8 mouse cellular contexts compared by ENCODE assay signal in genomic region chr1:164184142-164184870, GRCm38 (mm10). TPM values are rescaled to one million over a fixed set of nuclear protein-coding genes. Genes with fewer than 3 reads are reported as not detected.
DNase-seq lines count a peak whose midpoint lies in the region; ATAC-seq and TF ChIP-seq lines count a peak whose summit lies in the region.

No protein-coding gene starts in this region.

- no peak overlapping the region for H3K27ac ChIP-seq in cortical plate, adult 2 months (ENCODE audit: insufficient read depth, low read length)
- no peak overlapping the region for H3K27ac ChIP-seq in intestine, postnatal 0 days (ENCODE audit: low read depth, low read length)
- no peak overlapping the region for H3K27ac ChIP-seq in limb, embryonic 12.5 days
- no peak overlapping the region for H3K27ac ChIP-seq in midbrain, embryonic 16.5 days (ENCODE audit: low read length)
- H3K27ac ChIP-seq in stomach, embryonic 15.5 days: no peak overlapping the region

- no peak overlapping the region for H3K9ac ChIP-seq in intestine, postnatal 0 days (ENCODE audit: low read depth, low read length)
- H3K9ac ChIP-seq in limb, embryonic 12.5 days (replicated peaks): no peak overlapping the region
- no peak overlapping the region for H3K9ac ChIP-seq in midbrain, embryonic 16.5 days (ENCODE audit: low read depth, low read length)
- H3K9ac ChIP-seq in stomach, embryonic 15.5 days: no peak overlapping the region

- 0 out of 2 replicates have a peak, but pooled peaks have one; percentile 46 for ATAC-seq in intestine, postnatal 0 days
- ATAC-seq in limb, embryonic 12.5 days (ENCODE audit: insufficient number of reproducible peaks, insufficient read depth, low FRiP score, low TSS enrichment, low read depth): no peak
- peak; percentile 91 for ATAC-seq in midbrain, embryonic 16.5 days
- 0 out of 2 replicates have a peak, but pooled peaks have one; percentile 22 for ATAC-seq in stomach, embryonic 15.5 days (ENCODE audit: insufficient read depth, low FRiP score, low read depth)

- peak overlapping the region; percentile 34 for H3K4me3 ChIP-seq in cortical plate, adult 2 months (ENCODE audit: insufficient read depth, low read length)
- no peak overlapping the region for H3K4me3 ChIP-seq in intestine, postnatal 0 days (ENCODE audit: low read depth, low read length)
- peak overlapping the region; percentile 16; the same call in 1 of the 2 replicates for H3K4me3 ChIP-seq in limb, embryonic 12.5 days (replicated peaks)
- peak overlapping the region; percentile 25 for H3K4me3 ChIP-seq in midbrain, embryonic 16.5 days (ENCODE audit: low read depth, low read length)
- peak overlapping the region; percentile 19; the same call in 1 of the 2 replicates for H3K4me3 ChIP-seq in stomach, embryonic 15.5 days (replicated peaks)

- H3K27me3 ChIP-seq in intestine, postnatal 0 days (replicated peaks; ENCODE audit: control insufficient read depth, insufficient read depth, low read length): no peaks in the 10 kb centered on the region
- H3K27me3 ChIP-seq in limb, embryonic 12.5 days: no peaks in the 10 kb centered on the region
- H3K27me3 ChIP-seq in midbrain, embryonic 16.5 days (ENCODE audit: control insufficient read depth, insufficient read depth, low read depth, low read length): no peaks in the 10 kb centered on the region
- no peaks in the 10 kb centered on the region for H3K27me3 ChIP-seq in stomach, embryonic 15.5 days (replicated peaks)

- 51% methylated on average over 16 of the region's 16 CpGs for WGBS in intestine, postnatal 0 days
- WGBS in limb, embryonic 12.5 days: 45% methylated on average over 16 of the region's 16 CpGs
- WGBS in midbrain, embryonic 16.5 days: 44% methylated on average over 16 of the region's 16 CpGs
- 37% methylated on average over 16 of the region's 16 CpGs for WGBS in stomach, embryonic 15.5 days

- no peaks in the 10 kb centered on the region; the same call in 1 of the 2 replicates for H3K4me1 ChIP-seq in cortical plate, adult 2 months (ENCODE audit: control insufficient read depth, insufficient read depth, low read length)
- no peaks in the 10 kb centered on the region for H3K4me1 ChIP-seq in intestine, postnatal 0 days (replicated peaks; ENCODE audit: control insufficient read depth, insufficient read depth, low read length)
- H3K4me1 ChIP-seq in limb, embryonic 12.5 days (replicated peaks): 0 out of 2 replicates have a peak, but pooled peaks cover 4% of the 10 kb centered on the region
- peaks cover 4% of the 10 kb centered on the region; the same call in 1 of the 2 replicates for H3K4me1 ChIP-seq in midbrain, embryonic 16.5 days (ENCODE audit: control insufficient read depth, insufficient read depth, low read length)
- H3K4me1 ChIP-seq in stomach, embryonic 15.5 days: no peaks in the 10 kb centered on the region

- H3K36me3 ChIP-seq in intestine, postnatal 0 days (ENCODE audit: control insufficient read depth, insufficient read depth): no peaks in the 10 kb centered on the region
- H3K36me3 ChIP-seq in limb, embryonic 12.5 days: no peaks in the 10 kb centered on the region
- H3K36me3 ChIP-seq in midbrain, embryonic 16.5 days (ENCODE audit: control insufficient read depth, insufficient read depth, low read length): no peaks in the 10 kb centered on the region
- no peaks in the 10 kb centered on the region for H3K36me3 ChIP-seq in stomach, embryonic 15.5 days

- no peaks in the 10 kb centered on the region for H3K9me3 ChIP-seq in intestine, postnatal 0 days (ENCODE audit: control insufficient read depth)
- no peaks in the 10 kb centered on the region for H3K9me3 ChIP-seq in limb, embryonic 12.5 days
- H3K9me3 ChIP-seq in midbrain, embryonic 16.5 days (replicated peaks; ENCODE audit: control insufficient read depth, low read length, poor library complexity, severe bottlenecking): no peaks in the 10 kb centered on the region
- no peaks in the 10 kb centered on the region for H3K9me3 ChIP-seq in stomach, embryonic 15.5 days

- TF ChIP-seq POLR2A in cortical plate, adult 2 months (IDR thresholded peaks at IDR 0.05; ENCODE audit: extremely low read depth, insufficient read depth, low read length): no peak

- peak; percentile 35; the same call in 1 of the 2 replicates for TF ChIP-seq CTCF in cortical plate, adult 2 months (IDR thresholded peaks at IDR 0.05; ENCODE audit: extremely low read depth, insufficient read depth, low read length)
- peak; percentile 86 for TF ChIP-seq CTCF in intestine, postnatal 0 days (IDR thresholded peaks at IDR 0.05; ENCODE audit: low read depth)

- peak; percentile 31 for DNase-seq in urinary bladder, adult 18-20 months (ENCODE audit: low spot score in 2 of 2)
- no peak for DNase-seq in urinary bladder, adult 2 months (ENCODE audit: low spot score)
- DNase-seq in gastrocnemius, postnatal 4 days (ENCODE audit: low spot score in 2 of 2): peak; percentile 36 to 57

- peak overlapping the region; percentile 37 for H3K4me2 ChIP-seq in intestine, postnatal 0 days (replicated peaks; ENCODE audit: low read depth)
- peak overlapping the region; percentile 34 for H3K4me2 ChIP-seq in limb, embryonic 12.5 days
- H3K4me2 ChIP-seq in midbrain, embryonic 16.5 days (ENCODE audit: low read length): peak overlapping the region; percentile 49
- peak overlapping the region; percentile 39 for H3K4me2 ChIP-seq in stomach, embryonic 15.5 days

RNA-seq across cellular contexts. Expression of gene F5, which starts 32.7 kb away (rescaled TPM):
- 0.19 and 0.34 TPM in 2 replicates for polyA plus RNA-seq in urinary bladder, adult 2 months (2012; rRNA removed)
- 0.28 and 0.35 TPM in 2 replicates for polyA plus RNA-seq in cortical plate, adult 2 months (2012; rRNA removed)
- under 1 TPM; 0.32 to 0.80 TPM for total RNA-seq in gastrocnemius, postnatal 4 days (2021)
- polyA plus RNA-seq in intestine, postnatal 0 days (2015; fragmentation: Nextera tagmentation; extraction: Ambion mirVana): 0.22 and 0.41 TPM in 2 replicates
- polyA plus RNA-seq in limb, embryonic 12.5 days (2016; fragmentation: Nextera tagmentation; extraction: Ambion mirVana): 0.23 and 0.38 TPM in 2 replicates
- 0.14 and 0.20 TPM in 2 replicates for polyA plus RNA-seq in midbrain, embryonic 16.5 days (2015; fragmentation: Nextera tagmentation; extraction: Ambion mirVana)
- polyA plus RNA-seq in stomach, embryonic 15.5 days (2015; fragmentation: Nextera tagmentation; extraction: Ambion mirVana): 1.0 and 1.1 TPM in 2 replicates
